18 mouse cellular contexts compared by ENCODE assay signal in genomic region chr5:137134959-137135358, GRCm38 (mm10). TPM values are rescaled to one million over a fixed set of nuclear protein-coding genes. Genes with fewer than 3 reads are reported as not detected.
DNase-seq lines count a peak whose midpoint lies in the region; ATAC-seq and TF ChIP-seq lines count a peak whose summit lies in the region.
"Had no signal": no experiment of that assay in that cellular context is flagged by ENCODE, and none has a peak within 500 bp of the region (broad histone marks: within the 10 kb centered on the region; RNA-seq: fewer than 3 reads in every experiment).

No protein-coding gene starts in this region.

- H3K27ac ChIP-seq in heart, adult 2 months, result no peak overlapping the region
- H3K27ac ChIP-seq in limb, embryonic 14.5 days (replicated peaks; ENCODE audit: low read depth, low read length), result no peak overlapping the region
- no peak overlapping the region for H3K27ac ChIP-seq in liver, embryonic 11.5 days (ENCODE audit: low read depth, low read length)
- H3K27ac ChIP-seq: limb, embryonic 13.5 days; macrophage; stomach, embryonic 15.5 days had no signal

- TF ChIP-seq CTCF in heart, adult 2 months (IDR thresholded peaks at IDR 0.05), result no peak

- DNase-seq in heart, postnatal 4 days, result peak; percentile 63
- DNase-seq in heart, adult 2 months, result no peak
- peak; percentile 57 for DNase-seq in lung, postnatal 10 days
- DNase-seq in lung, postnatal 36 days, result no peak
- DNase-seq in adrenal gland, postnatal 25 days, result peak; percentile 64
- DNase-seq in limb, embryonic 14.5 days (ENCODE audit: low spot score), result peak; percentile 50
- DNase-seq in liver, embryonic 11.5 days (ENCODE audit: low spot score), result no peak
- DNase-seq: cerebellum, adult 11-12 months; heart, postnatal 36 days; thymus, postnatal 4 days had no signal

- TF ChIP-seq POLR2A in heart, adult 2 months (IDR thresholded peaks at IDR 0.05; ENCODE audit: insufficient read depth, low read depth, low read length), result no peak
- TF ChIP-seq POLR2A in limb, embryonic 14.5 days (IDR thresholded peaks at IDR 0.05; ENCODE audit: borderline replicate concordance, extremely low read depth, insufficient read depth, insufficient read length), result no peak

- H3K36me3 ChIP-seq in heart, adult 2 months (ENCODE audit: control insufficient read depth, insufficient read depth, low read length), result no peaks in the 10 kb centered on the region
- no peaks in the 10 kb centered on the region for H3K36me3 ChIP-seq in limb, embryonic 14.5 days (ENCODE audit: control insufficient read depth, insufficient read depth, low read length)
- H3K36me3 ChIP-seq in liver, embryonic 11.5 days (ENCODE audit: control insufficient read depth, insufficient read depth, low read length), result no peaks in the 10 kb centered on the region
- H3K36me3 ChIP-seq: limb, embryonic 13.5 days; stomach, embryonic 15.5 days had no signal

- no peak overlapping the region for H3K4me2 ChIP-seq in limb, embryonic 14.5 days (replicated peaks; ENCODE audit: low read depth, low read length, severe bottlenecking)
- no peak overlapping the region for H3K4me2 ChIP-seq in liver, embryonic 11.5 days
- H3K4me2 ChIP-seq: limb, embryonic 13.5 days; stomach, embryonic 15.5 days had no signal

- 30% methylated on average over 11 of the region's 11 CpGs for WGBS in heart, adult 2 months
- 30% methylated on average over 11 of the region's 11 CpGs for WGBS in limb, embryonic 14.5 days
- WGBS in liver, embryonic 11.5 days, result 33% methylated on average over 11 of the region's 11 CpGs

- H3K9me3 ChIP-seq in limb, embryonic 14.5 days (ENCODE audit: control insufficient read depth, low read length), result no peaks in the 10 kb centered on the region
- H3K9me3 ChIP-seq in liver, embryonic 11.5 days (ENCODE audit: control insufficient read depth, low read length), result no peaks in the 10 kb centered on the region
- H3K9me3 ChIP-seq: limb, embryonic 13.5 days; stomach, embryonic 15.5 days had no signal

- no peaks in the 10 kb centered on the region for H3K4me1 ChIP-seq in heart, adult 2 months (ENCODE audit: control insufficient read depth, insufficient read depth, low read length)
- H3K4me1 ChIP-seq in limb, embryonic 14.5 days (ENCODE audit: control insufficient read depth, insufficient read depth, low read length), result no peaks in the 10 kb centered on the region
- no peaks in the 10 kb centered on the region for H3K4me1 ChIP-seq in liver, embryonic 11.5 days (replicated peaks; ENCODE audit: control insufficient read depth, insufficient read depth, low read length)
- H3K4me1 ChIP-seq: limb, embryonic 13.5 days; stomach, embryonic 15.5 days had no signal

- TF ChIP-seq EP300 in heart, adult 2 months (IDR thresholded peaks at IDR 0.05; ENCODE audit: insufficient read depth, low read depth, low read length), result no peak

- no peak overlapping the region for H3K4me3 ChIP-seq in heart, adult 2 months
- no peak overlapping the region for H3K4me3 ChIP-seq in limb, embryonic 14.5 days (replicated peaks; ENCODE audit: low read length)
- H3K4me3 ChIP-seq in liver, embryonic 11.5 days (ENCODE audit: low read depth, low read length), result no peak overlapping the region
- H3K4me3 ChIP-seq: limb, embryonic 13.5 days; stomach, embryonic 15.5 days had no signal

- intact Hi-C loops in heart, adult 2 months (cut with DNase I), result loop anchor here (5.0 kb wide), 2 partner anchors 242 to 367 kb away; partner anchors contain the start of gene Pop7

- no peaks in the 10 kb centered on the region for H3K27me3 ChIP-seq in heart, adult 2 months (ENCODE audit: control insufficient read depth, insufficient read depth, low read length)
- H3K27me3 ChIP-seq in limb, embryonic 14.5 days (ENCODE audit: control insufficient read depth, insufficient read depth, low read length), result no peaks in the 10 kb centered on the region
- H3K27me3 ChIP-seq in liver, embryonic 11.5 days (replicated peaks; ENCODE audit: control insufficient read depth, insufficient read depth, low read length), result no peaks in the 10 kb centered on the region
- H3K27me3 ChIP-seq: limb, embryonic 13.5 days; stomach, embryonic 15.5 days had no signal

- no peaks in the 10 kb centered on the region for H3K79me2 ChIP-seq in heart, adult 2 months (replicated peaks; ENCODE audit: control insufficient read depth, insufficient read depth, low read length)

- ATAC-seq in limb, embryonic 14.5 days (ENCODE audit: low FRiP score, low read depth), result no peak
- no peak for ATAC-seq in granulocyte monocyte progenitor cell, adult 5-6 weeks (replicated peaks; ENCODE audit: poor library complexity, severe bottlenecking)
- no peak for ATAC-seq in liver, embryonic 11.5 days (replicated peaks; ENCODE audit: low FRiP score)
- ATAC-seq: intestine, embryonic 16.5 days had no signal

- H3K9ac ChIP-seq in heart, adult 2 months (ENCODE audit: low read depth, low read length), result no peak overlapping the region
- H3K9ac ChIP-seq in limb, embryonic 14.5 days (ENCODE audit: low read depth, low read length, severe bottlenecking), result no peak overlapping the region
- no peak overlapping the region for H3K9ac ChIP-seq in liver, embryonic 11.5 days (ENCODE audit: low read depth, low read length)
- H3K9ac ChIP-seq: limb, embryonic 13.5 days; stomach, embryonic 15.5 days had no signal

RNA-seq across cellular contexts. Expression of gene Muc3, which starts 14.2 kb away (rescaled TPM):
- total RNA-seq in heart, postnatal 4 days (2021), result not detected
- total RNA-seq in heart, adult 2 months (2021), result not detected
- polyA plus RNA-seq in heart, adult 2 months (2012; rRNA removed), result not detected in 2 replicates
- not detected in 2 replicates for total RNA-seq in adrenal gland, postnatal 25 days (2021)
- not detected in 2 replicates for polyA plus RNA-seq in limb, embryonic 14.5 days (2012; rRNA removed)
- not detected in 2 replicates for polyA plus RNA-seq in limb, embryonic 14.5 days (2014; fragmentation: Nextera tagmentation; extraction: Ambion mirVana)
- total RNA-seq in granulocyte monocyte progenitor cell, adult 5-6 weeks (2014; fragmentation: Nextera tagmentation), result not detected in 2 replicates
- total RNA-seq in granulocyte monocyte progenitor cell, adult 5-6 weeks (2017), result not detected in 2 replicates
- polyA plus RNA-seq in liver, embryonic 11.5 days (2014; fragmentation: Nextera tagmentation; extraction: Ambion mirVana), result not detected in 2 replicates
- total RNA-seq: common myeloid progenitor, adult 5-6 weeks; heart, adult 8-10 months; heart, postnatal 36 days; layer of hippocampus, postnatal 10 days had no signal
- polyA plus RNA-seq: limb, embryonic 13.5 days; macrophage had no signal

RNA-seq across cellular contexts. Expression of gene Trim56, which starts 18.9 kb away (rescaled TPM):
- total RNA-seq in heart, postnatal 4 days (2021), result 10 to 100 TPM; 15.7 to 15.9 TPM
- 10 to 100 TPM; 19.0 to 22.2 TPM for total RNA-seq in heart, adult 2 months (2021)
- polyA plus RNA-seq in heart, adult 2 months (2012; rRNA removed), result 6.9 and 7.5 TPM in 2 replicates
- 44.0 and 53.3 TPM in 2 replicates for total RNA-seq in adrenal gland, postnatal 25 days (2021)
- 3.1 and 4.0 TPM in 2 replicates for polyA plus RNA-seq in limb, embryonic 14.5 days (2012; rRNA removed)
- polyA plus RNA-seq in limb, embryonic 14.5 days (2014; fragmentation: Nextera tagmentation; extraction: Ambion mirVana), result 9.1 and 9.5 TPM in 2 replicates
- total RNA-seq in granulocyte monocyte progenitor cell, adult 5-6 weeks (2014; fragmentation: Nextera tagmentation), result 24.2 and 28.4 TPM in 2 replicates
- total RNA-seq in granulocyte monocyte progenitor cell, adult 5-6 weeks (2017), result 26.0 and 26.9 TPM in 2 replicates
- polyA plus RNA-seq in liver, embryonic 11.5 days (2014; fragmentation: Nextera tagmentation; extraction: Ambion mirVana), result 8.7 and 8.8 TPM in 2 replicates

Comparison
In these comparisons a context has a peak if more than half of its experiments do, and no peak if none do; other contexts are left out.
1. DNase-seq: peak in heart, postnatal 4 days (single experiment), lung, postnatal 10 days (single experiment), adrenal gland, postnatal 25 days (single experiment) and limb, embryonic 14.5 days (single experiment); none in heart, adult 2 months (0 of 2), lung, postnatal 36 days (single experiment) and liver, embryonic 11.5 days (single experiment).